In the genomic region with DNA sequence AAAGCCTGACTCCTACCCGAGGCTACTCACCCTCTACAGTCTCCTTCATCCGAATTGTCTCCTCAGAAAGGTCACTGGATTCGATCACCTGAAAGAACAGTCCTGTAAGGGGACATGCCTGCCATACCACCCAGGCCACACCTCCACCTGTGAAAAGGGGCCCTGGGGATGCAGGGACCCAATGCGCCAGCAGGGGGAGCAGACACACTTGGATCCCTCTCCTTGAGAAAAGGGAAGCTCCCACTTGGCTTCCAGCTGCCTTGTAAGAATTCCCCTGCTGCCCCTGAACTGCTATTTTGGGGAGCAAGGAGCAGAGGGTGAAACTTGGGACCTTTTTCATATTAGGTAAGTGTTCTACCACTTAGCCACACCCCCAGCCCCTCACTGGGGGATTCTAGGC, we compare ENCODE assay signal across 8 mouse cellular contexts. TPM values are rescaled to one million over a fixed set of nuclear protein-coding genes. Genes with fewer than 3 reads are reported as not detected.
DNase-seq lines count a peak whose midpoint lies in the region; ATAC-seq lines count a peak whose summit lies in the region.

No protein-coding gene starts in this region.

- H3K9me3 ChIP-seq in intestine, embryonic 15.5 days, result no peaks in the 10 kb centered on the region

- peak; percentile 64 for ATAC-seq in frontal cortex, adult (ENCODE audit: low TSS enrichment)
- peak; percentile 22; the same call in 1 of the 2 replicates for ATAC-seq in intestine, embryonic 15.5 days

- H3K4me1 ChIP-seq in intestine, embryonic 15.5 days (replicated peaks), result no peaks in the 10 kb centered on the region

- DNase-seq in frontal cortex, postnatal 10 days (ENCODE audit: low spot score in 2 of 2), result no peak
- DNase-seq in urinary bladder, postnatal 25 days (ENCODE audit: low spot score), result peak; percentile 36
- DNase-seq in urinary bladder, adult 2 months (ENCODE audit: low spot score), result no peak
- peak; percentile 71 for DNase-seq in cerebellum, adult 9-10 months
- DNase-seq in lung, postnatal 10 days, result peak; percentile 66
- peak; percentile 56 to 80 for DNase-seq in spleen, postnatal 4 days (ENCODE audit: low spot score in 2 of 2)

- H3K36me3 ChIP-seq in intestine, embryonic 15.5 days, result peaks cover 32% of the 10 kb centered on the region

- H3K4me2 ChIP-seq in intestine, embryonic 15.5 days (replicated peaks), result no peak overlapping the region

- H3K27me3 ChIP-seq in intestine, embryonic 15.5 days (replicated peaks), result no peaks in the 10 kb centered on the region

- WGBS in intestine, embryonic 15.5 days, result 74% methylated on average over 4 of the region's 4 CpGs

- H3K27ac ChIP-seq in intestine, embryonic 15.5 days, result no peak overlapping the region

- no peak overlapping the region for H3K9ac ChIP-seq in intestine, embryonic 15.5 days

- H3K4me3 ChIP-seq in intestine, embryonic 15.5 days (replicated peaks), result no peak overlapping the region

RNA-seq across cellular contexts. Expression of a gene that starts 43.5 kb away (rescaled TPM):
- 27.1 and 31.5 TPM in 2 replicates for polyA plus RNA-seq in urinary bladder, adult 2 months (2012; rRNA removed)
- 81.6 and 84.4 TPM in 2 replicates for polyA plus RNA-seq in intestine, embryonic 15.5 days (2015; fragmentation: Nextera tagmentation; extraction: Ambion mirVana)

RNA-seq across cellular contexts. Expression of a gene that starts 52.2 kb away (rescaled TPM):
- 11.1 and 15.6 TPM in 2 replicates for polyA plus RNA-seq in urinary bladder, adult 2 months (2012; rRNA removed)
- polyA plus RNA-seq in intestine, embryonic 15.5 days (2015; fragmentation: Nextera tagmentation; extraction: Ambion mirVana), result 3.6 and 3.9 TPM in 2 replicates

RNA-seq across cellular contexts. Expression of a gene that starts 59.9 kb away (rescaled TPM):
- 0.09 and 0.10 TPM in 2 replicates for polyA plus RNA-seq in urinary bladder, adult 2 months (2012; rRNA removed)
- 0.06 and 0.10 TPM in 2 replicates for polyA plus RNA-seq in intestine, embryonic 15.5 days (2015; fragmentation: Nextera tagmentation; extraction: Ambion mirVana)

Comparison
In these comparisons a context has a peak if more than half of its experiments do, and no peak if none do; other contexts are left out.
1. DNase-seq: peak in urinary bladder, postnatal 25 days (single experiment), cerebellum, adult 9-10 months (single experiment), lung, postnatal 10 days (single experiment) and spleen, postnatal 4 days (2 of 2); none in frontal cortex, postnatal 10 days (0 of 2) and urinary bladder, adult 2 months (single experiment).